Mouse (Mus musculus): Measurements from ENCODE around the gene Trak1. TPM values are rescaled to one million over a fixed set of nuclear protein-coding genes. Genes with fewer than 3 reads are reported as not detected.

Gene Trak1
- polyA plus RNA-seq, 1 experiment from 2014 or later, result 15.2 TPM

GRCm38 (mm10) chr9:121361010-121361409, 63.7 kb downstream of the Trak1 start:
- Histone ChIP-seq H3K9ac (replicated peaks) (no peak overlapping the region), H3K9me3 (no peaks in the 10 kb centered on the region), H3K4me1 (replicated peaks) (peaks cover 38% of the 10 kb centered on the region), H3K4me2 (no peak overlapping the region), H3K27me3 (no peaks in the 10 kb centered on the region), H3K27ac (0 out of 2 replicates have a peak overlapping the region, but pooled peaks have one; percentile 74), H3K4me3 (replicated peaks) (no peak overlapping the region), H3K36me3 (peaks cover 19% of the 10 kb centered on the region; the same call in 1 of the 2 replicates)
- ATAC-seq (ENCODE audit: insufficient number of reproducible peaks, insufficient read depth, low FRiP score, low TSS enrichment, low read depth), result no peak
- 52% methylated on average over 9 of the region's 9 CpGs for WGBS

GRCm38 (mm10) chr9:121363932-121364331, 66.6 kb downstream of the Trak1 start:
- H3K9ac ChIP-seq (replicated peaks), result no peak overlapping the region
- no peaks in the 10 kb centered on the region for H3K27me3 ChIP-seq
- no peak overlapping the region for H3K27ac ChIP-seq
- WGBS, result 76% methylated on average over 19 of the region's 19 CpGs
- peaks cover 23% of the 10 kb centered on the region; the same call in 1 of the 2 replicates for H3K36me3 ChIP-seq
- ATAC-seq (ENCODE audit: insufficient number of reproducible peaks, insufficient read depth, low FRiP score, low TSS enrichment, low read depth), result no peak
- H3K4me2 ChIP-seq, result no peak overlapping the region
- no peak overlapping the region for H3K4me3 ChIP-seq (replicated peaks)
- H3K4me1 ChIP-seq (replicated peaks), result peaks cover 29% of the 10 kb centered on the region
- H3K9me3 ChIP-seq, result no peaks in the 10 kb centered on the region

GRCm38 (mm10) chr9:121366135-121366863, 69.0 kb downstream of the Trak1 start:
- no peak overlapping the region for H3K4me2 ChIP-seq
- H3K36me3 ChIP-seq, result peaks cover 23% of the 10 kb centered on the region; the same call in 1 of the 2 replicates
- peaks cover 28% of the 10 kb centered on the region for H3K4me1 ChIP-seq (replicated peaks)
- ATAC-seq (ENCODE audit: insufficient number of reproducible peaks, insufficient read depth, low FRiP score, low TSS enrichment, low read depth), result no peak
- 60% methylated on average over 18 of the region's 18 CpGs for WGBS
- no peak overlapping the region for H3K9ac ChIP-seq (replicated peaks)
- H3K9me3 ChIP-seq, result no peaks in the 10 kb centered on the region
- H3K27me3 ChIP-seq, result no peaks in the 10 kb centered on the region
- no peak overlapping the region for H3K4me3 ChIP-seq (replicated peaks)
- no peak overlapping the region for H3K27ac ChIP-seq

GRCm38 (mm10) chr9:121366864-121367245, 69.6 kb downstream of the Trak1 start:
- WGBS, result 73% methylated on average over 12 of the region's 12 CpGs
- H3K9ac ChIP-seq (replicated peaks), result no peak overlapping the region
- H3K4me3 ChIP-seq (replicated peaks), result no peak overlapping the region
- no peaks in the 10 kb centered on the region for H3K27me3 ChIP-seq
- H3K4me1 ChIP-seq (replicated peaks), result peaks cover 29% of the 10 kb centered on the region
- no peaks in the 10 kb centered on the region for H3K9me3 ChIP-seq
- H3K4me2 ChIP-seq, result no peak overlapping the region
- H3K36me3 ChIP-seq, result peaks cover 23% of the 10 kb centered on the region; the same call in 1 of the 2 replicates
- no peak for ATAC-seq (ENCODE audit: insufficient number of reproducible peaks, insufficient read depth, low FRiP score, low TSS enrichment, low read depth)
- no peak overlapping the region for H3K27ac ChIP-seq

- H3K4me1 ChIP-seq (replicated peaks), result peaks cover 55% of the 10 kb centered on the region
- WGBS, result 38% methylated on average over 6 of the region's 6 CpGs
- no peak overlapping the region for H3K27ac ChIP-seq
Measured at GRCm38 (mm10) chr9:121369573-121369972, 72.3 kb downstream of the Trak1 start.

GRCm38 (mm10) chr9:121371346-121371891, 74.1 kb downstream of the Trak1 start:
- 1% methylated on average over 18 of the region's 18 CpGs for WGBS
- peak overlapping the region; percentile 83 for H3K27ac ChIP-seq
- H3K36me3 ChIP-seq, result no peaks in the 10 kb centered on the region
- H3K4me1 ChIP-seq (replicated peaks), result peaks cover 59% of the 10 kb centered on the region
- peak overlapping the region; percentile 32 for H3K4me3 ChIP-seq (replicated peaks)
- ATAC-seq (ENCODE audit: insufficient number of reproducible peaks, insufficient read depth, low FRiP score, low TSS enrichment, low read depth), result peak; percentile 89
- no peaks in the 10 kb centered on the region for H3K9me3 ChIP-seq
- peak overlapping the region; percentile 59 for H3K4me2 ChIP-seq
- H3K9ac ChIP-seq (replicated peaks), result 0 out of 2 replicates have a peak overlapping the region, but pooled peaks have one; percentile 31
- H3K27me3 ChIP-seq, result no peaks in the 10 kb centered on the region

More at GRCm38 (mm10) chr9:121369573-121369972, 72.3 kb downstream of the Trak1 start:
- H3K27me3 ChIP-seq, result no peaks in the 10 kb centered on the region
- H3K36me3 ChIP-seq, result peaks cover 15% of the 10 kb centered on the region; the same call in 1 of the 2 replicates
- no peak overlapping the region for H3K4me3 ChIP-seq (replicated peaks)
- no peaks in the 10 kb centered on the region for H3K9me3 ChIP-seq
- no peak overlapping the region for H3K9ac ChIP-seq (replicated peaks)
- H3K4me2 ChIP-seq, result no peak overlapping the region
- ATAC-seq (ENCODE audit: insufficient number of reproducible peaks, insufficient read depth, low FRiP score, low TSS enrichment, low read depth), result no peak

GRCm38 (mm10) chr9:121371946-121372646, 74.8 kb downstream of the Trak1 start:
- H3K9me3 ChIP-seq, result no peaks in the 10 kb centered on the region

GRCm38 (mm10) chr9:121373107-121373506, 75.8 kb downstream of the Trak1 start:
- 48% methylated on average over 13 of the region's 13 CpGs for WGBS
- no peaks in the 10 kb centered on the region for H3K27me3 ChIP-seq
- H3K36me3 ChIP-seq, result no peaks in the 10 kb centered on the region
- no peaks in the 10 kb centered on the region for H3K9me3 ChIP-seq
- H3K4me1 ChIP-seq (replicated peaks), result peaks cover 54% of the 10 kb centered on the region
- H3K4me2 ChIP-seq, result no peak overlapping the region
- H3K27ac ChIP-seq, result 0 out of 2 replicates have a peak overlapping the region, but pooled peaks have one; percentile 75
- 0 out of 2 replicates have a peak overlapping the region, but pooled peaks have one; percentile 34 for H3K9ac ChIP-seq (replicated peaks)
- ATAC-seq (ENCODE audit: insufficient number of reproducible peaks, insufficient read depth, low FRiP score, low TSS enrichment, low read depth), result no peak
- H3K4me3 ChIP-seq (replicated peaks), result no peak overlapping the region

More at GRCm38 (mm10) chr9:121371946-121372646, 74.8 kb downstream of the Trak1 start:
- Histone ChIP-seq H3K4me3 (replicated peaks) (peak overlapping the region; percentile 32), H3K9ac (replicated peaks) (peak overlapping the region; percentile 31; the same call in 1 of the 2 replicates), H3K4me1 (replicated peaks) (peaks cover 55% of the 10 kb centered on the region), H3K4me2 (peak overlapping the region; percentile 59), H3K36me3 (no peaks in the 10 kb centered on the region), H3K27ac (peak overlapping the region; percentile 80), H3K27me3 (no peaks in the 10 kb centered on the region)
- ATAC-seq (ENCODE audit: insufficient number of reproducible peaks, insufficient read depth, low FRiP score, low TSS enrichment, low read depth), result peak; percentile 54
- 5% methylated on average over 12 of the region's 13 CpGs for WGBS

- Histone ChIP-seq H3K9ac (replicated peaks) (peak overlapping the region; percentile 34; the same call in 1 of the 2 replicates), H3K27ac (peak overlapping the region; percentile 75), H3K4me3 (replicated peaks) (no peak overlapping the region), H3K9me3 (no peaks in the 10 kb centered on the region), H3K4me1 (replicated peaks) (peaks cover 54% of the 10 kb centered on the region), H3K27me3 (no peaks in the 10 kb centered on the region), H3K4me2 (no peak overlapping the region), H3K36me3 (no peaks in the 10 kb centered on the region)
- ATAC-seq (ENCODE audit: insufficient number of reproducible peaks, insufficient read depth, low FRiP score, low TSS enrichment, low read depth), result no peak
- 58% methylated on average over 4 of the region's 4 CpGs for WGBS
Measured at GRCm38 (mm10) chr9:121373512-121373911, 76.2 kb downstream of the Trak1 start.

- ATAC-seq (ENCODE audit: insufficient number of reproducible peaks, insufficient read depth, low FRiP score, low TSS enrichment, low read depth), result no peak
- WGBS, result 20% methylated on average over 9 of the region's 9 CpGs
- H3K9ac ChIP-seq (replicated peaks), result no peak overlapping the region
Measured at GRCm38 (mm10) chr9:121374076-121374863, 77.0 kb downstream of the Trak1 start.

More at GRCm38 (mm10) chr9:121374076-121374863, 77.0 kb downstream of the Trak1 start:
- Histone ChIP-seq H3K27me3 (no peaks in the 10 kb centered on the region), H3K27ac (peak overlapping the region; percentile 75), H3K36me3 (no peaks in the 10 kb centered on the region), H3K4me3 (replicated peaks) (no peak overlapping the region), H3K4me2 (no peak overlapping the region), H3K4me1 (replicated peaks) (peaks cover 58% of the 10 kb centered on the region), H3K9me3 (no peaks in the 10 kb centered on the region)

All from limb, embryonic 12.5 days (tissue).